ENCODE assay signal across 9 mouse cellular contexts in genomic region chr1:171247453-171247841, GRCm38 (mm10). TPM values are rescaled to one million over a fixed set of nuclear protein-coding genes. Genes with fewer than 3 reads are reported as not detected.
DNase-seq lines count a peak whose midpoint lies in the region; ATAC-seq lines count a peak whose summit lies in the region.
"Had no signal": no experiment of that assay in that cellular context is flagged by ENCODE, and none has a peak within 500 bp of the region (broad histone marks: within the 10 kb centered on the region; RNA-seq: fewer than 3 reads in every experiment).

No protein-coding gene starts in this region.

- no peaks in the 10 kb centered on the region for H3K27me3 ChIP-seq in kidney, embryonic 14.5 days (ENCODE audit: control insufficient read depth, insufficient read depth, low read length)
- H3K27me3 ChIP-seq in hindbrain, embryonic 14.5 days (ENCODE audit: control insufficient read depth, insufficient read depth, low read length), result no peaks in the 10 kb centered on the region
- 0 out of 2 replicates have a peak, but pooled peaks cover 5% of the 10 kb centered on the region for H3K27me3 ChIP-seq in midbrain, embryonic 12.5 days

- peak overlapping the region; percentile 60 for H3K27ac ChIP-seq in kidney, embryonic 14.5 days (ENCODE audit: low read depth, low read length)
- H3K27ac ChIP-seq in brown adipose tissue, adult 24 weeks (replicated peaks; ENCODE audit: low read depth, low read length), result peak overlapping the region; percentile 86
- H3K27ac ChIP-seq in hindbrain, embryonic 14.5 days, result peak overlapping the region; percentile 81
- H3K27ac ChIP-seq in midbrain, embryonic 12.5 days (replicated peaks), result peak overlapping the region; percentile 62

- no peak for DNase-seq in kidney, adult 18-20 months
- DNase-seq in hindbrain, embryonic 14.5 days (ENCODE audit: low spot score), result no peak
- DNase-seq in frontal cortex, postnatal 25 days (ENCODE audit: low spot score in 2 of 2), result no peak
- DNase-seq in cerebellum, postnatal 36 days, result no peak
- DNase-seq in gastrocnemius, postnatal 36 days, result no peak

- H3K36me3 ChIP-seq in kidney, embryonic 14.5 days (ENCODE audit: control insufficient read depth, insufficient read depth, low read length), result peaks cover 25% of the 10 kb centered on the region
- peaks cover 30% of the 10 kb centered on the region for H3K36me3 ChIP-seq in hindbrain, embryonic 14.5 days (replicated peaks; ENCODE audit: control insufficient read depth, insufficient read depth)
- H3K36me3 ChIP-seq in midbrain, embryonic 12.5 days, result peaks cover 19% of the 10 kb centered on the region

- H3K9ac ChIP-seq in kidney, embryonic 14.5 days (ENCODE audit: low read depth, low read length), result peak overlapping the region; percentile 1
- peak overlapping the region; percentile 38 for H3K9ac ChIP-seq in hindbrain, embryonic 14.5 days
- H3K9ac ChIP-seq in midbrain, embryonic 12.5 days (replicated peaks), result peak overlapping the region; percentile 38; the same call in 1 of the 2 replicates

- peak overlapping the region; percentile 88 for H3K4me3 ChIP-seq in kidney, embryonic 14.5 days (ENCODE audit: low read length)
- H3K4me3 ChIP-seq in brown adipose tissue, adult 24 weeks (ENCODE audit: insufficient read depth, low read depth, low read length), result peak overlapping the region; percentile 48
- peak overlapping the region; percentile 80 for H3K4me3 ChIP-seq in hindbrain, embryonic 14.5 days (replicated peaks; ENCODE audit: low read length)
- H3K4me3 ChIP-seq in midbrain, embryonic 12.5 days, result peak overlapping the region; percentile 83

- intact Hi-C loops in gastrocnemius, postnatal 36 days (cut with DNase I), result loop anchor here (2.0 kb wide), 1 partner anchor 25 kb away; the partner anchor contains the start of gene Tomm40l

- peaks cover 34% of the 10 kb centered on the region for H3K4me1 ChIP-seq in kidney, embryonic 14.5 days (ENCODE audit: control insufficient read depth, insufficient read depth, low read length)
- H3K4me1 ChIP-seq in brown adipose tissue, adult 24 weeks (ENCODE audit: control insufficient read depth, insufficient read depth, insufficient read length, low read length), result peaks cover 16% of the 10 kb centered on the region
- peaks cover 40% of the 10 kb centered on the region for H3K4me1 ChIP-seq in hindbrain, embryonic 14.5 days (replicated peaks; ENCODE audit: control insufficient read depth, insufficient read depth, low read length)
- H3K4me1 ChIP-seq in midbrain, embryonic 12.5 days, result peaks cover 53% of the 10 kb centered on the region

- ATAC-seq in kidney, embryonic 14.5 days (ENCODE audit: low FRiP score, low TSS enrichment), result peak; percentile 0; the same call in 1 of the 2 replicates
- no peak; the same call in 1 of the 2 replicates for ATAC-seq in hindbrain, embryonic 14.5 days (ENCODE audit: low FRiP score)
- ATAC-seq in midbrain, embryonic 12.5 days (ENCODE audit: low FRiP score, low read depth), result peak; percentile 3; the same call in 1 of the 2 replicates

- WGBS in kidney, embryonic 14.5 days, result 9% methylated on average over 13 of the region's 13 CpGs
- WGBS in hindbrain, embryonic 14.5 days, result 20% methylated on average over 13 of the region's 13 CpGs
- WGBS in midbrain, embryonic 12.5 days, result 19% methylated on average over 13 of the region's 13 CpGs

- peak overlapping the region; percentile 45 for H3K4me2 ChIP-seq in kidney, embryonic 14.5 days (replicated peaks; ENCODE audit: low read depth, low read length)
- H3K4me2 ChIP-seq in hindbrain, embryonic 14.5 days (replicated peaks), result peak overlapping the region; percentile 71
- peak overlapping the region; percentile 83 for H3K4me2 ChIP-seq in midbrain, embryonic 12.5 days (replicated peaks)

- no peaks in the 10 kb centered on the region for H3K9me3 ChIP-seq in kidney, embryonic 14.5 days (ENCODE audit: control insufficient read depth, low read length)
- H3K9me3 ChIP-seq in hindbrain, embryonic 14.5 days (ENCODE audit: control insufficient read depth, low read length), result no peaks in the 10 kb centered on the region
- H3K9me3 ChIP-seq in midbrain, embryonic 12.5 days, result no peaks in the 10 kb centered on the region

RNA-seq across cellular contexts. Expression of gene Adamts4, which starts 2.8 kb away (rescaled TPM):
- polyA plus RNA-seq in kidney, embryonic 14.5 days (2014; fragmentation: Nextera tagmentation; extraction: Ambion mirVana), result 4.1 and 6.9 TPM in 2 replicates
- polyA plus RNA-seq in brown adipose tissue, adult 24 weeks (2012; ENCODE audit: insufficient read depth, insufficient read length, missing spikeins), result 0.50 and 1.2 TPM in 2 replicates
- polyA plus RNA-seq in hindbrain, embryonic 14.5 days (2014; fragmentation: Nextera tagmentation; extraction: Ambion mirVana), result 3.0 and 3.7 TPM in 2 replicates
- polyA plus RNA-seq in midbrain, embryonic 12.5 days (2016; fragmentation: Nextera tagmentation; extraction: Ambion mirVana), result 8.2 and 9.2 TPM in 2 replicates
- under 1 TPM; 0.28 to 0.54 TPM for total RNA-seq in gastrocnemius, postnatal 36 days (2021)

RNA-seq across cellular contexts. Expression of gene Ndufs2, which starts 3.7 kb away (rescaled TPM):
- 229 and 293 TPM in 2 replicates for polyA plus RNA-seq in kidney, embryonic 14.5 days (2014; fragmentation: Nextera tagmentation; extraction: Ambion mirVana)
- polyA plus RNA-seq in brown adipose tissue, adult 24 weeks (2012; ENCODE audit: insufficient read depth, insufficient read length, missing spikeins), result 1,478 and 1,710 TPM in 2 replicates
- 218 and 247 TPM in 2 replicates for polyA plus RNA-seq in hindbrain, embryonic 14.5 days (2014; fragmentation: Nextera tagmentation; extraction: Ambion mirVana)
- 224 and 226 TPM in 2 replicates for polyA plus RNA-seq in midbrain, embryonic 12.5 days (2016; fragmentation: Nextera tagmentation; extraction: Ambion mirVana)
- total RNA-seq in gastrocnemius, postnatal 36 days (2021), result 100 to 1,000 TPM; 874 to 989 TPM

RNA-seq across cellular contexts. Expression of gene Fcer1g, which starts 13.3 kb away (rescaled TPM):
- 30.7 and 32.1 TPM in 2 replicates for polyA plus RNA-seq in kidney, embryonic 14.5 days (2014; fragmentation: Nextera tagmentation; extraction: Ambion mirVana)
- polyA plus RNA-seq in brown adipose tissue, adult 24 weeks (2012; ENCODE audit: insufficient read depth, insufficient read length, missing spikeins), result 29.3 and 35.1 TPM in 2 replicates
- 25.2 and 30.1 TPM in 2 replicates for polyA plus RNA-seq in hindbrain, embryonic 14.5 days (2014; fragmentation: Nextera tagmentation; extraction: Ambion mirVana)
- polyA plus RNA-seq in midbrain, embryonic 12.5 days (2016; fragmentation: Nextera tagmentation; extraction: Ambion mirVana), result 22.3 and 28.4 TPM in 2 replicates
- 1 to 10 TPM; 2.5 to 4.9 TPM for total RNA-seq in gastrocnemius, postnatal 36 days (2021)

RNA-seq across cellular contexts. Expression of gene Apoa2, which starts 22.6 kb away (rescaled TPM):
- 3.5 and 5.7 TPM in 2 replicates for polyA plus RNA-seq in kidney, embryonic 14.5 days (2014; fragmentation: Nextera tagmentation; extraction: Ambion mirVana)
- polyA plus RNA-seq in brown adipose tissue, adult 24 weeks (2012; ENCODE audit: insufficient read depth, insufficient read length, missing spikeins), result 3.5 and 19.0 TPM in 2 replicates
- 5.6 and 7.0 TPM in 2 replicates for polyA plus RNA-seq in hindbrain, embryonic 14.5 days (2014; fragmentation: Nextera tagmentation; extraction: Ambion mirVana)
- polyA plus RNA-seq in midbrain, embryonic 12.5 days (2016; fragmentation: Nextera tagmentation; extraction: Ambion mirVana), result 2.9 and 6.6 TPM in 2 replicates
- 1 to 10 TPM in 1 of 2 experiments, not detected in 1; 1.7 TPM for total RNA-seq in gastrocnemius, postnatal 36 days (2021)
- total RNA-seq: neutrophil, adult 5-6 weeks had no signal

RNA-seq across cellular contexts. Expression of gene B4galt3, which starts 22.7 kb away (rescaled TPM):
- polyA plus RNA-seq in kidney, embryonic 14.5 days (2014; fragmentation: Nextera tagmentation; extraction: Ambion mirVana), result 69.9 and 79.2 TPM in 2 replicates
- 11.3 and 12.1 TPM in 2 replicates for polyA plus RNA-seq in brown adipose tissue, adult 24 weeks (2012; ENCODE audit: insufficient read depth, insufficient read length, missing spikeins)
- polyA plus RNA-seq in hindbrain, embryonic 14.5 days (2014; fragmentation: Nextera tagmentation; extraction: Ambion mirVana), result 86.5 and 88.6 TPM in 2 replicates
- polyA plus RNA-seq in midbrain, embryonic 12.5 days (2016; fragmentation: Nextera tagmentation; extraction: Ambion mirVana), result 72.1 and 80.6 TPM in 2 replicates
- 10 to 100 TPM in 1 of 2 experiments, 1 to 10 TPM in 1; 9.6 to 10.5 TPM for total RNA-seq in gastrocnemius, postnatal 36 days (2021)
